18 mouse cellular contexts compared by ENCODE assay signal in the genomic region with DNA sequence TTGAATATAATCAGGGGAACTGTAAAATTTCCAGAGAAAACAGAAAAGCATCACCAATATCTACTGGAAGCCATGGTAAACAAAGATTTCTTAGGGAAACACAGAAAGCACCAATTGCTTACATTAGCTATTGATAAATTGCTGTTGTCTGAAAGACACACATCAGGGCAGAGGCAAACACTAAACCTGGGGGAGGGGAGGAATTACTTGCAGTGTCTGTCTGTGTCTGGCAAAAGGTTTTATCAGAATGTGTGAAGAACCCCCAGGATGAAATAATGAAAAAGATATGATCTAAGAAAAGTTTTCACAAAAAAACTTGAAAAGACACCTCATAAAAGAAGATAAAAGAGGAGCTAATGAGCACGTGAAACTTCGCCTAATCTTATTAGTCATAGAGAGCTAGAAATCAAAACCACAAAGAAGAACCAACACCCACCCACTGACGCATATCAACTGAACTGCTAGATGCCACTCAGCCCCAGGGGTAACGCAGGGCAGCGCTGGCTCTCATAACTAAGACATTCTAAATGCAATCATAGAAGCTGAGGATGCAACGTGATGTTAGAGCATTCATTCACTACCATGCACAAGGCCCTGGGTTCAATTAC.
DNase-seq lines count a peak whose midpoint lies in the region; ATAC-seq and TF ChIP-seq lines count a peak whose summit lies in the region.
"Had no signal": no experiment of that assay in that cellular context is flagged by ENCODE, and none has a peak within 500 bp of the region (broad histone marks: within the 10 kb centered on the region; RNA-seq: fewer than 3 reads in every experiment).

No protein-coding gene starts in this region.

- no peak for ATAC-seq in lung, embryonic 14.5 days (ENCODE audit: insufficient read depth)
- ATAC-seq in megakaryocyte progenitor cell, adult 5-6 weeks (replicated peaks; ENCODE audit: poor library complexity): peak; percentile 49
- ATAC-seq: hindbrain, postnatal 0 days; midbrain, embryonic 13.5 days had no signal

- no peak overlapping the region for H3K9ac ChIP-seq in lung, embryonic 14.5 days
- H3K9ac ChIP-seq: kidney, embryonic 15.5 days; liver, embryonic 14.5 days; midbrain, embryonic 13.5 days; neural tube, embryonic 13.5 days had no signal

- no peaks in the 10 kb centered on the region for H3K9me3 ChIP-seq in lung, embryonic 14.5 days (ENCODE audit: low read depth, low read length)
- H3K9me3 ChIP-seq: kidney, embryonic 15.5 days; midbrain, embryonic 13.5 days; neural tube, embryonic 13.5 days had no signal

- no peaks in the 10 kb centered on the region for H3K36me3 ChIP-seq in lung, embryonic 14.5 days (ENCODE audit: insufficient read depth)
- H3K36me3 ChIP-seq: kidney, embryonic 15.5 days; midbrain, embryonic 13.5 days; neural tube, embryonic 13.5 days had no signal

- TF ChIP-seq CTCF in lung, embryonic 14.5 days (IDR thresholded peaks at IDR 0.05; ENCODE audit: low read depth): no peak

- no peaks in the 10 kb centered on the region for H3K4me1 ChIP-seq in lung, embryonic 14.5 days (ENCODE audit: insufficient read depth)
- H3K4me1 ChIP-seq: kidney, embryonic 15.5 days; neural tube, embryonic 13.5 days had no signal

- DNase-seq in lung, embryonic 14.5 days: peak; percentile 19
- no peak for DNase-seq in lung, postnatal 4 days
- peak; percentile 72 to 76 for DNase-seq in B cell, adult 2 months
- peak; percentile 53 for DNase-seq in T-cell, adult 2 months (ENCODE audit: low spot score)
- no peak for DNase-seq in kidney, postnatal 4 days
- no peak for DNase-seq in thymus, postnatal 0 days (ENCODE audit: low spot score)
- no peak for DNase-seq in embryo, embryonic 10.5 days (ENCODE audit: low spot score)
- DNase-seq: adrenal gland, adult 8-10 months; cerebellum, postnatal 14 days; heart, adult 2 months; heart, postnatal 10 days had no signal

- no peak overlapping the region for H3K4me3 ChIP-seq in lung, embryonic 14.5 days (ENCODE audit: low read depth, low read length)
- H3K4me3 ChIP-seq: heart, adult 2 months; kidney, embryonic 15.5 days; layer of hippocampus, adult 2 months; midbrain, embryonic 13.5 days; neural tube, embryonic 13.5 days had no signal

- 41% methylated on average over 6 of the region's 6 CpGs for WGBS in lung, embryonic 14.5 days

- H3K27ac ChIP-seq in lung, embryonic 14.5 days (ENCODE audit: low read depth): peak overlapping the region; percentile 42; the same call in 1 of the 2 replicates
- H3K27ac ChIP-seq: heart, adult 2 months; hindbrain, postnatal 0 days; kidney, embryonic 15.5 days; layer of hippocampus, adult 2 months; liver, embryonic 14.5 days; midbrain, embryonic 13.5 days; neural tube, embryonic 13.5 days had no signal

- no peak overlapping the region for H3K4me2 ChIP-seq in lung, embryonic 14.5 days
- H3K4me2 ChIP-seq: kidney, embryonic 15.5 days; midbrain, embryonic 13.5 days; neural tube, embryonic 13.5 days had no signal

- H3K27me3 ChIP-seq in lung, embryonic 14.5 days (ENCODE audit: insufficient read depth, low read length): no peaks in the 10 kb centered on the region
- H3K27me3 ChIP-seq: kidney, embryonic 15.5 days; neural tube, embryonic 13.5 days had no signal

Comparison
In these comparisons a context has a peak if more than half of its experiments do, and no peak if none do; other contexts are left out.
1. DNase-seq: peak in lung, embryonic 14.5 days (single experiment), B cell, adult 2 months (2 of 2) and T-cell, adult 2 months (single experiment); none in lung, postnatal 4 days (0 of 2), kidney, postnatal 4 days (0 of 2), thymus, postnatal 0 days (single experiment) and embryo, embryonic 10.5 days (single experiment).